Mouse (Mus musculus) CH12.LX (cell line): ENCODE measurements around the gene Fam114a1.

Experiments
- CHD1 ChIP-seq: IDR thresholded peaks from 2 replicates; pipeline ENCODE4 v1.6.1; 2012; ENCODE audit warnings: low read depth, low read length, improper control_type of control experiment, inconsistent platforms
- CTCF ChIP-seq, 2 experiments: IDR thresholded peaks in 1 of 2; conservative IDR thresholded peaks in 1 of 2; 2 replicates each; pipeline ENCODE4 v1.5.1; 2011 to 2012; ENCODE audit warnings: low read depth in 2 of 2, low read length in 2 of 2, improper control_type of control experiment in 1 of 2, inconsistent platforms in 1 of 2, mild to moderate bottlenecking in 1 of 2, moderate library complexity in 1 of 2
- MAFK ChIP-seq: IDR thresholded peaks from 2 replicates; pipeline ENCODE4 v1.6.1; 2011; ENCODE audit warnings: low read length, improper control_type of control experiment; ENCODE audit not compliant: insufficient replicate concordance
- POLR2A ChIP-seq: IDR thresholded peaks from 2 replicates; pipeline ENCODE4 v1.6.1; 2011; ENCODE audit warnings: low read depth, mild to moderate bottlenecking, improper control_type of control experiment, low read length
- RCOR1 ChIP-seq: conservative IDR thresholded peaks from 2 replicates; pipeline ENCODE4 v1.6.1; 2012; ENCODE audit warnings: low read depth, mild to moderate bottlenecking, inconsistent platforms, low read length, improper control_type of control experiment

DNA sequence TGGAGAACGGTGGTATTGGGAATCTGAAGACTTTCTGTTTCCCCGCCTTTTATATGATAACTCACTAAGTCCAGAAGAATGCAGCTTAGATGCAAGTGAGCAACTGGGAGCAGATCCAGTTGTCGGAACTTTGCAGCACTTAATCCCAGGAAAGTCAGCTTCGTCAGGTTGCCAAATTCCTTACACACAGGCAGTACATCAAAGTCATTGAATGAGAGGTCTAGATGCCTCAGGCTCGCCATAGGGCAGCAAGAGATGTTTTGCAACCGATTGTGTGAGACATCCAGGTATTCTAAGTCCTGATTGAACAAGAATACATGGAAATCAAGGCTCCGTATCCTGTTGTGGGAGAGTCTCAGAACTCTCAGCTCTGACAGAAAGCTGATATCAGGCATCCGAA is 14.9 kb upstream of the Fam114a1 start:
- no peak for TF ChIP-seq CTCF (conservative IDR thresholded peaks at IDR 0.05 in 1 of 2, IDR thresholded peaks at IDR 0.05 in 1 of 2; ENCODE audit: low read depth in 2 of 2, low read length in 2 of 2)
- no peak for TF ChIP-seq CHD1
- TF ChIP-seq MAFK: no peak
- no peak for TF ChIP-seq RCOR1
- no peak for TF ChIP-seq POLR2A
